Mouse (Mus musculus) lung, postnatal 0 days (tissue): ENCODE data around the gene Tmprss6. TPM values are rescaled to one million over a fixed set of nuclear protein-coding genes. Genes with fewer than 3 reads are reported as not detected.

ENCODE experiments used
- ATAC-seq: fragments of 200-750 bp; cut with Nextera tagmentation; 2 replicates; pipeline ENCODE4 v1.8.0; 2017; ENCODE audit warnings: moderate library complexity
- DNase-seq: peaks from one replicate; pipeline ENCODE4 v3.0.0-alpha.2; 2016; ENCODE audit warnings: low spot score
- H3K27ac ChIP-seq: fragments of 300-500 bp; sonication (generic); 2 replicates; pipeline ENCODE4 v1.5.1; 2014; ENCODE audit warnings: antibody characterized with exemption, mild to moderate bottlenecking, low read length, mixed read lengths
- H3K27me3 ChIP-seq: fragments of 300-500 bp; sonication (generic); replicated peaks from 2 replicates; pipeline ENCODE4 v1.6.1; 2014; ENCODE audit warnings: low read length, mixed read lengths; ENCODE audit not compliant: insufficient read depth
- H3K36me3 ChIP-seq: fragments of 300-500 bp; sonication (generic); 2 replicates; pipeline ENCODE4 v1.6.1; 2014; ENCODE audit warnings: low read length, mixed read lengths; ENCODE audit not compliant: insufficient read depth
- H3K4me1 ChIP-seq: fragments of 300-500 bp; sonication (generic); 2 replicates; pipeline ENCODE4 v1.6.1; 2014; ENCODE audit warnings: antibody characterized with exemption, low read depth, low read length, mixed read lengths; ENCODE audit not compliant: insufficient read depth
- H3K4me2 ChIP-seq: fragments of 300-500 bp; sonication (generic); replicated peaks from 2 replicates; pipeline ENCODE4 v1.6.1; 2014; ENCODE audit warnings: low read depth, mild to moderate bottlenecking, low read length, moderate library complexity, mixed read lengths
- H3K4me3 ChIP-seq: fragments of 300-500 bp; sonication (generic); 2 replicates; pipeline ENCODE4 v1.5.1; 2014; ENCODE audit warnings: low read depth, low read length
- H3K9ac ChIP-seq: fragments of 300-500 bp; sonication (generic); replicated peaks from 2 replicates; pipeline ENCODE4 v1.6.1; 2014; ENCODE audit warnings: low read depth, mild to moderate bottlenecking
- H3K9me3 ChIP-seq: fragments of 300-500 bp; sonication (generic); 2 replicates; pipeline ENCODE4 v1.6.1; 2016; ENCODE audit warnings: low read length, mixed read lengths
- CTCF ChIP-seq: IDR thresholded peaks from 2 replicates; pipeline ENCODE4 v1.5.1; 2016; ENCODE audit warnings: antibody characterized with exemption, mild to moderate bottlenecking
- EP300 ChIP-seq: IDR thresholded peaks from 2 replicates; pipeline ENCODE4 v1.6.1; 2016; ENCODE audit warnings: antibody characterized with exemption, mild to moderate bottlenecking, control low read depth
- WGBS: fragments of 180-500 bp; shearing (Covaris S2); extraction: QIAGEN DNeasy Blood & Tissue Kit; methylation state at CpG from one replicate; pipeline ENCODE4 v1.1.7; 2014; 5-methylcytosine and 5-hydroxymethylcytosine counted together
- polyA plus RNA-seq: library from polyadenylated mRNA; unstranded; fragments of >200 nt; fragmentation: Nextera tagmentation; extraction: Ambion mirVana; gene quantifications from 2 replicates; pipeline ENCODE4 v1.2.1, GENCODE M21; 2015

Gene Tmprss6
- polyA plus RNA-seq, 1 experiment from 2014 or later = 0.23 TPM

DNA sequence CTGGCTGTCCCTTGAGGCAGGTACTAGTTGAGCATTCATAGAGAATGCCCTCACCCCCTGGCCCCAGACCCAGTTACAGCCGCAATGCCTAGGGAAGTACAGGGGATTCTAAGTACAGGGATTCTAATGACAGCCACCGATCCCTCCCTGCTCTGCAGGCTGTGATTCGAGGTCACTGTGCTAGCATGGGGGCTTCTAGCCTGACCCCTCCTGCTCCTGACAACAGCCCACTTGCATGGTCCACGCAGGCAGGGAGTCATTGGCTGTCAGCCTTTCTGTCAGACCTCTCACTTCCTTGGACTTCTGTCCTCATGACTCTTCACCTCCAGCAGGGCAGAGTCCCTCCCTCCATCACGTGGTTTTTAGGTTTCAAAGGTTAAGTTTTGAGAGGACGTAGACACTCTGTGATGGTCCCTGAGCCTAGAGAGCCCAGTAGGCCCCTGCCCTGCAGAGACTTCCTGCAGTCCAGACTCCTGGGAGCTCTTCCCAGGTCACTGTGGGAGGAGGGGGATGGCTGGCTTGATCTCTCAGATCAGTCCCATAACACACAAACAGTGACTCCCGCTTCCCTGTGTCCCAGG lies 36.8 kb downstream of the Tmprss6 start:
- no peak overlapping the region for H3K9ac ChIP-seq
- no peaks in the 10 kb centered on the region for H3K9me3 ChIP-seq
- DNase-seq = no peak
- WGBS = 74% methylated on average over 7 of the region's 7 CpGs
- ATAC-seq = no peak
- no peak overlapping the region for H3K4me3 ChIP-seq
- H3K27ac ChIP-seq = no peak overlapping the region
- TF ChIP-seq EP300 (no peak), CTCF (no peak)
- peaks cover 9% of the 10 kb centered on the region for H3K4me1 ChIP-seq
- H3K4me2 ChIP-seq = no peak overlapping the region
- H3K27me3 ChIP-seq = no peaks in the 10 kb centered on the region
- H3K36me3 ChIP-seq = peaks cover 3% of the 10 kb centered on the region; the same call in 1 of the 2 replicates

DNA sequence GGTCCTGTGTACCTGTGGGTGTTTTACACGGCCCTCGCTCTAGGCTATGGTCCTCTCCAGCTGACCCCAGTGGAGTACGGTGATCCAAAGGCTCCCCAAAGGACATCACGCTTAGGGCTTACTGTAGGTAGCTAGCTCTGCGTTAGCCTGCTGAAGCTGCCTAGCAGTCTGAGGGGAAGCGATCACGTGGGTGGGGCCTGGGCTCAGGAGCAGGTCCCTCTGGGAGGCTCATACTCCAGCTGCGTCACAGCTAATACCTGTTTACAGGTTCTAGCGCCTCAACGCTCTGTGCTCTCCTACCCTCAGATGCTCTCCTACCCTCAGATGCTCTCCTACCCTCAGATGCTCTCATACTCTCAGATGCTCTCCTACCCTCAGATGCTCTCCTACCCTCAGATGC lies 37.6 kb downstream of the Tmprss6 start:
- no peak overlapping the region for H3K4me3 ChIP-seq
- no peak for DNase-seq
- no peak for ATAC-seq
- TF ChIP-seq EP300 (no peak), CTCF (no peak)
- no peaks in the 10 kb centered on the region for H3K9me3 ChIP-seq
- no peak overlapping the region for H3K9ac ChIP-seq
- no peak overlapping the region for H3K27ac ChIP-seq
- peaks cover 3% of the 10 kb centered on the region; the same call in 1 of the 2 replicates for H3K36me3 ChIP-seq
- WGBS = 91% methylated on average over 10 of the region's 10 CpGs
- H3K4me2 ChIP-seq = no peak overlapping the region
- no peaks in the 10 kb centered on the region for H3K27me3 ChIP-seq
- H3K4me1 ChIP-seq = peaks cover 9% of the 10 kb centered on the region; the same call in 1 of the 2 replicates

DNA sequence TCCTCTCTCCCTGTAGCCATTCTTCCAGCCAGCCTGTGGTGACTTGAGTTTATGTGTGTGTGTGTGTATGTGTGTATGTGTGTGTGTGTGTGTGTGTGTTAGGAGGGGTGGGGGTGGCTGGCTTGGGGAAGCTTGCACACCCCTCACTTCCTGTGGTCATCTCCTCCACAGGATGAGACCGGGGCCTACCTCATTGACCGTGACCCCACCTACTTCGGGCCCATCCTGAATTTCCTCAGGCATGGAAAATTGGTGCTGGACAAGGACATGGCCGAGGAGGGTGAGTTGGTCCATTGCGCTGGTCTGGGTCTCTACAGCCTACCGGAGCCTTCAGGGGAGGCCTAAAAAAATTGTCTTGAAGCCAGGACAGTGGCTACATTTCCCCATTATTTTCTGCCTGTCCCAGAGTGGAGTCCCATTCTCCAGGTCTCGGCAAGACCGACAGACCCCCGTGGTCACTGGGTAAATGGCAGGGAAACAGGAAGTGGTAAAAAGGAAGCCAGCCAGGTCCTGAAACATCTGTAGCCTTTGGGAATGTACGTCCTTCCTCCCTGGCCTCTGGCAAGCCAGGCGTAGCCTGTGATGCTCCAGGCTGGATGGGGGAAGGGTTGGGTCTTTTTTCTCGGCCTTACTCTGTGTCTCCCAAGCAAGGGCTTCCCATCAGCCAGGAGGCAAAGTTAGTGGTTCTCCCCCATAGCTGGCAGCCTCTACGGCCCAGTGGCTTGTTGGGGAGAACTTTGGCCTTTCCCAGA lies 38.4 kb downstream of the Tmprss6 start:
- TF ChIP-seq CTCF (no peak), EP300 (no peak)
- H3K4me1 ChIP-seq = peaks cover 9% of the 10 kb centered on the region; the same call in 1 of the 2 replicates
- no peaks in the 10 kb centered on the region for H3K27me3 ChIP-seq
- H3K36me3 ChIP-seq = no peaks in the 10 kb centered on the region
- H3K4me2 ChIP-seq = peak overlapping the region; percentile 74; the same call in 1 of the 2 replicates
- 67% methylated on average over 13 of the region's 13 CpGs for WGBS
- H3K9me3 ChIP-seq = no peaks in the 10 kb centered on the region
- H3K4me3 ChIP-seq = no peak overlapping the region
- no peak overlapping the region for H3K9ac ChIP-seq
- DNase-seq (no peak), ATAC-seq (peak; percentile 35)
- peak overlapping the region; percentile 75 for H3K27ac ChIP-seq

DNA sequence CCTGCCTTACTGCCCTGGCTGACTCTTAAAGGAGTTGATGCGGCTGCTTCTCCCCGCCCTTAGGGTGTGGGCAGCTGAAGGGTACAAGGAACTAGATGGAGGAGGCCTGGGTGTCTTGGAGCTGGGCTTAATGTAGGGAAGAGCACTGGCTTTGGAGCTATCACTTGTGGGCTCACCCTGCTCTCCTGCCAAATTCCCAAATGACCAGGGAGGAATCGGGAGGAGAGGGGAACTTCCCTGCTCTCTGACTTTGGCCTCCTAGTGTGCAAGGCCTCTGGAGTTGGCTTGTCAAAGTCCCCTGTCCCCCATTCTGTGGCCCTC lies 39.3 kb downstream of the Tmprss6 start:
- peak overlapping the region; percentile 75; the same call in 1 of the 2 replicates for H3K27ac ChIP-seq

DNA sequence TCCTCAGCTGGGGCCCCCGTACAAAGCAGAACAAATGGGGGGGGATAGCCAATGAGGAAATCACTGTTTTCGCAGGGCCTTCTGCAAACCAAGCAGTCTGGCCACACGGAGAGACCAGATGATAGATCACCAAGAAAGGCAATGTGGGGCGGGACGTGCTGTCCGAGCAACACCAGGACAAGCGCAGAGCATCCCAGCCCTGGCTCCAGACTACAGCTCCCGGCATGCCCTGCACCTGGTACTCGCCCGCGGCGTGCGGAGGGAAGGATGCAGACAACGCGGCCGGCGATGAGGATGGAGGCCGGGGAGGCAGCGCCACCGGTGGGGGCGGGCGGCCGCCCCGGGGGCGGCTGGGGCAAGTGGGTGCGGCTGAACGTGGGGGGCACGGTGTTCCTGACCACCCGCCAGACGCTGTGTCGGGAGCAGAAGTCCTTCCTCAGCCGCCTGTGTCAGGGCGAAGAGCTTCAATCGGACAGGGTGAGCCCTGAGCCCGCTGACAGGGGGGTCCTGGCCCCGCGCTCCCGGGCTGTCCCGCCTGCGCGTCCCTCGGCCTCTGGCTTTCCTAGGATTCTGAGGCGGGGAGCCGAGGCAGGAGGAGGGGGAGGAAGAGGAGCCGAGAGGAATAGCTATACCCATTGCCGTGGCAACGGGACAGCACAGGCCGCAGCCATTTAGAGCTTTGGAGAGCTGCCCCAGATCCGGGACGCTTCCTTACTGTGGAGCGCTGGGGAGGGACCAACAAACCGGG lies 39.9 kb downstream of the Tmprss6 start, which contains the start of gene Kctd17:
TSS of gene Kctd17 (plus strand) at position 174 of the 748 bp plus-strand sequence.
- Histone ChIP-seq H3K27ac (peak within 1 kb of the TSS; percentile 75; the same call in 1 of the 2 replicates), H3K27me3 (no peaks in the 10 kb centered on the region), H3K4me3 (peak within 1 kb of the TSS; percentile 59), H3K9ac (peak within 1 kb of the TSS; percentile 29; the same call in 1 of the 2 replicates), H3K9me3 (no peaks in the 10 kb centered on the region), H3K36me3 (no peaks in the 10 kb centered on the region), H3K4me2 (peak within 1 kb of the TSS; percentile 74), H3K4me1 (peaks cover 9% of the 10 kb centered on the region; the same call in 1 of the 2 replicates)
- ATAC-seq (peak; percentile 79), DNase-seq (peak; percentile 73)
- no peak for TF ChIP-seq EP300
- TF ChIP-seq CTCF = 0 out of 2 replicates have a peak, but pooled peaks have one; percentile 3
- 1% methylated on average over 47 of the region's 52 CpGs for WGBS

More for the DNA sequence above, 39.3 kb downstream of the Tmprss6 start:
- ATAC-seq (no peak), DNase-seq (no peak)
- TF ChIP-seq EP300 = no peak
- no peak for TF ChIP-seq CTCF
- H3K9me3 ChIP-seq = no peaks in the 10 kb centered on the region
- H3K27me3 ChIP-seq = no peaks in the 10 kb centered on the region
- peak overlapping the region; percentile 29; the same call in 1 of the 2 replicates for H3K9ac ChIP-seq
- 12% methylated on average over 3 of the region's 3 CpGs for WGBS
- no peaks in the 10 kb centered on the region for H3K36me3 ChIP-seq
- peak overlapping the region; percentile 74 for H3K4me2 ChIP-seq
- peaks cover 9% of the 10 kb centered on the region; the same call in 1 of the 2 replicates for H3K4me1 ChIP-seq
- H3K4me3 ChIP-seq = peak overlapping the region; percentile 59

DNA sequence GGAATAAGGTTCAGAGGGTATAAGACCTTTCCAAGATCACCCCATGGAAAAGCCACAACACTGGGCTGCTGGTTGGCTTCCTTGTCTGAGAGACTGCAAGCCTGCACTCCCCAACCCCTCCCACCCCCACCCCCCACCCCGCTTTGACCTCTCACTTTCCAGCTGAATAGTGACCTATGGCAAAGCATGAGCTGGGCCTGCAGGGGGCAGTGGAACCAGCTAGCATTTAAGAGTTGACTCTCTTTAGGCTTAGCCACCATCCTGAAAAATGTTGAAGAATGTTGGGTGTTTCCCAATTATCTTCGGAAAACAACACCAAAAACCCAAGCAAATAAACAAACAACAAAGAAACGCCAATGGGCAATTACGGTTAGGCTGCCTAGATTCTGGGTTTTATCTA lies 43.2 kb downstream of the Tmprss6 start:
- TF ChIP-seq EP300 = no peak
- peak; percentile 31 for TF ChIP-seq CTCF
- Histone ChIP-seq H3K36me3 (no peaks in the 10 kb centered on the region), H3K4me1 (peaks cover 9% of the 10 kb centered on the region; the same call in 1 of the 2 replicates), H3K9me3 (no peaks in the 10 kb centered on the region), H3K4me3 (no peak overlapping the region), H3K9ac (no peak overlapping the region), H3K27me3 (no peaks in the 10 kb centered on the region), H3K4me2 (no peak overlapping the region), H3K27ac (no peak overlapping the region)
- ATAC-seq (no peak), DNase-seq (no peak)
- 67% methylated on average over 4 of the region's 4 CpGs for WGBS
